Mouse (Mus musculus): ENCODE measurements at regions not wholly inside any gene's neighbourhood (a gene's known extent, or its start where the extent isn't known, plus 50 kb on each side); places are given as distances from the start of the nearest gene placed in this dataset.

DNA sequence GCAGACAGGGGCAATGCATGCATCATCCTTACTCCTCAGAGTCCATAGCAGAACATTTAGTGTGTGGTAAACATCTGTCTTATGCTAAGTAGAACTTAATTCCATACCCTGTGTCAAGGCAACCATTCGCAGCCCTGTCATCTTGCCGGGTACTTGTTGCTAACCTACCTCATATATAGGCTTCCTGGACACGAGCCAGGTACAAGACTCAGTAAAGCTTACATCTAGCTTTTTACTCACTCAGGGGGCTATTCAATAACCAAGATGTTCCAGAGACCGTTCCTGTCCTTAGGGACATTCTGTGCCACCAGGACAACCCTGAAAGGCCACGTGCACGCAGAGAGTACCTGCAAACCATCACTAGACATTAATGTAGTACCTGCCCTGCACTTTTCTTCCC is 74.8 kb upstream of the Srd5a3 start:
- ATAC-seq: no peak
- Histone ChIP-seq H3K9ac (replicated peaks; ENCODE audit: low read depth, low read length) (no peak overlapping the region), H3K36me3 (ENCODE audit: control insufficient read depth, insufficient read depth) (no peaks in the 10 kb centered on the region), H3K9me3 (ENCODE audit: control insufficient read depth, low read length) (no peaks in the 10 kb centered on the region), H3K4me1 (replicated peaks; ENCODE audit: control insufficient read depth, insufficient read depth, low read length) (no peaks in the 10 kb centered on the region), H3K4me3 (replicated peaks; ENCODE audit: low read length) (no peak overlapping the region), H3K4me2 (ENCODE audit: low read length) (no peak overlapping the region), H3K27me3 (replicated peaks; ENCODE audit: control insufficient read depth, insufficient read depth, low read length) (no peaks in the 10 kb centered on the region), H3K27ac (ENCODE audit: low read length) (no peak overlapping the region)
- WGBS: 63% methylated on average over 6 of the region's 6 CpGs

DNA sequence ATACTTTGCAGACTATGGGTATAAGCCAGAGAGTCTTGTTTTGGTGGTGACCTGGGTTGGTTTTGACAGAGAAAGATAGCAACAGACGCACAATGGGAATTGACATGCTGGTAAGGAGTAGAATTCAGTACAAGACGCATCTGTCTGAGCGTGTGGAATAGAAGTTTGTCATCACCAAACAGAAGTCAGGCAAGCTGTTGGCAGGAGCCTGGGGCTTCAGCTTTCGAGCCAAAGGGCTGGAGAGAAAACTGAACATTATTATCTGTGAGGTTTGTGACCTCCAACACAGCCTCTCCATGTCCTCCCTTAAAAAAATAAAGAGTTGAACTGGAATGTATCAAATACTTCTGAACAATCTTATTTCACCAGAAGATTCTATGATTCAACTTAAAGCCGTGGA is 75.4 kb upstream of the Srd5a3 start:
- H3K4me1 ChIP-seq (replicated peaks; ENCODE audit: control insufficient read depth, insufficient read depth, low read length): no peaks in the 10 kb centered on the region
- ATAC-seq: no peak
- no peak overlapping the region for H3K4me2 ChIP-seq (ENCODE audit: low read length)
- no peaks in the 10 kb centered on the region for H3K36me3 ChIP-seq (ENCODE audit: control insufficient read depth, insufficient read depth)
- no peak overlapping the region for H3K9ac ChIP-seq (replicated peaks; ENCODE audit: low read depth, low read length)
- 80% methylated on average over 5 of the region's 5 CpGs for WGBS
- no peak overlapping the region for H3K27ac ChIP-seq (ENCODE audit: low read length)
- H3K4me3 ChIP-seq (replicated peaks; ENCODE audit: low read length): no peak overlapping the region
- H3K27me3 ChIP-seq (replicated peaks; ENCODE audit: control insufficient read depth, insufficient read depth, low read length): no peaks in the 10 kb centered on the region
- H3K9me3 ChIP-seq (ENCODE audit: control insufficient read depth, low read length): no peaks in the 10 kb centered on the region

DNA sequence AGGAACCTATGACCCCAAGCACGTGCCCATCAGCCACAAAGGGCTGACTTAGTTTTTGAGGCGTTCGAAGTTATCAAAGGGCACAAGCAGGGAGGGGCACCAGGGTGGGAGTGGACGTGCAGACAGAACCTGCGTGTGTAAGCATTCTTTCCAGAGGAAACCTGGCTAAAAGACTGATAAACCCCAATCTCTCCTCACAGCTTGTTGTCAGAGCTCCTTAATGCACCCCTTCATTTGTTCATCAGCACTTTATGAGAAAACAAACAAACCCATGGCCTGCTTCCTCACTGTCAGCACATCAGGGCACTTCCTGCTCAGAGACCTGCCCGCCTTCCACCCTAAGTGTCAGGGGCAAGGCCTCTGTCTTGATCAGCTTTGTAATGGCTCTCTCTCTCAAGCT is 76.6 kb upstream of the Srd5a3 start:
- WGBS: 65% methylated on average over 6 of the region's 6 CpGs
- H3K4me3 ChIP-seq (replicated peaks; ENCODE audit: low read length): no peak overlapping the region
- no peak overlapping the region for H3K4me2 ChIP-seq (ENCODE audit: low read length)
- no peaks in the 10 kb centered on the region for H3K9me3 ChIP-seq (ENCODE audit: control insufficient read depth, low read length)
- H3K27ac ChIP-seq (ENCODE audit: low read length): no peak overlapping the region
- no peaks in the 10 kb centered on the region for H3K36me3 ChIP-seq (ENCODE audit: control insufficient read depth, insufficient read depth)
- no peak overlapping the region for H3K9ac ChIP-seq (replicated peaks; ENCODE audit: low read depth, low read length)
- ATAC-seq: no peak
- no peaks in the 10 kb centered on the region for H3K4me1 ChIP-seq (replicated peaks; ENCODE audit: control insufficient read depth, insufficient read depth, low read length)
- no peaks in the 10 kb centered on the region for H3K27me3 ChIP-seq (replicated peaks; ENCODE audit: control insufficient read depth, insufficient read depth, low read length)

GRCm38 (mm10) chr5:76058011-76058410 is 79.8 kb upstream of the Kdr start:
- Histone ChIP-seq H3K36me3 (ENCODE audit: control insufficient read depth, insufficient read depth) (no peaks in the 10 kb centered on the region), H3K4me2 (ENCODE audit: low read length) (no peak overlapping the region), H3K27ac (ENCODE audit: low read length) (no peak overlapping the region), H3K4me3 (replicated peaks; ENCODE audit: low read length) (no peak overlapping the region), H3K4me1 (replicated peaks; ENCODE audit: control insufficient read depth, insufficient read depth, low read length) (no peaks in the 10 kb centered on the region), H3K9ac (replicated peaks; ENCODE audit: low read depth, low read length) (no peak overlapping the region), H3K9me3 (ENCODE audit: control insufficient read depth, low read length) (no peaks in the 10 kb centered on the region), H3K27me3 (replicated peaks; ENCODE audit: control insufficient read depth, insufficient read depth, low read length) (no peaks in the 10 kb centered on the region)
- ATAC-seq: no peak
- WGBS: 76% methylated on average over 7 of the region's 7 CpGs

- no peak for ATAC-seq
- no peaks in the 10 kb centered on the region for H3K4me1 ChIP-seq (replicated peaks; ENCODE audit: control insufficient read depth, insufficient read depth, low read length)
- H3K36me3 ChIP-seq (ENCODE audit: control insufficient read depth, insufficient read depth): no peaks in the 10 kb centered on the region
- no peaks in the 10 kb centered on the region for H3K27me3 ChIP-seq (replicated peaks; ENCODE audit: control insufficient read depth, insufficient read depth, low read length)
- H3K4me3 ChIP-seq (replicated peaks; ENCODE audit: low read length): no peak overlapping the region
- no peak overlapping the region for H3K27ac ChIP-seq (ENCODE audit: low read length)
- no peak overlapping the region for H3K9ac ChIP-seq (replicated peaks; ENCODE audit: low read depth, low read length)
- H3K9me3 ChIP-seq (ENCODE audit: control insufficient read depth, low read length): no peaks in the 10 kb centered on the region
- H3K4me2 ChIP-seq (ENCODE audit: low read length): no peak overlapping the region
- 53% methylated on average over 2 of the region's 2 CpGs for WGBS
Observed at GRCm38 (mm10) chr5:76055849-76056248, 77.6 kb upstream of the Kdr start.

- Histone ChIP-seq H3K4me1 (replicated peaks; ENCODE audit: control insufficient read depth, insufficient read depth, low read length) (no peaks in the 10 kb centered on the region), H3K36me3 (ENCODE audit: control insufficient read depth, insufficient read depth) (no peaks in the 10 kb centered on the region), H3K9me3 (ENCODE audit: control insufficient read depth, low read length) (no peaks in the 10 kb centered on the region), H3K4me2 (ENCODE audit: low read length) (no peak overlapping the region), H3K27ac (ENCODE audit: low read length) (no peak overlapping the region), H3K27me3 (replicated peaks; ENCODE audit: control insufficient read depth, insufficient read depth, low read length) (no peaks in the 10 kb centered on the region), H3K4me3 (replicated peaks; ENCODE audit: low read length) (no peak overlapping the region), H3K9ac (replicated peaks; ENCODE audit: low read depth, low read length) (no peak overlapping the region)
- WGBS: 91% methylated on average over 1 of the region's 1 CpGs
- ATAC-seq: no peak
Observed at GRCm38 (mm10) chr5:76052782-76053181, 74.5 kb upstream of the Kdr start.

DNA sequence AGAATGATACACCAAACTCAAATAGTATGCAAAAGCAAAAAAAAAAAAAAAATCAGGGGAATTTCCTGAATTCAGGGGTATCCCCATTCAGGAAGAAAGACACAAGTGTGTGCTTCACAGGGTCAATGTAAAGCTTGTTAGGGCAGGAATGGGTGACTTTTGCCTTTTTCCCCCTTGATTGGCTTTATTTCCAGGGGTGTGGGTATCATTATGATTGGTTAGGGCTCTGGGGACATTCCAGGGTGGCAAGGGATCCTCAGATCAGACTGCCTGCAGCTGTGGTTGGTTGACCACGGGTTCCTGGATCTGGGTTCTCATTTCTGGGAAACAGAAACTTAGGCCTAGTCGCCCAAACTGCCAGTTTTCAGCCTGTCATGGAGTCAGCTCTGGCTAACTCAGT is 73.4 kb upstream of the Kdr start:
- H3K9ac ChIP-seq (replicated peaks; ENCODE audit: low read depth, low read length): no peak overlapping the region
- WGBS: 80% methylated on average over 2 of the region's 2 CpGs
- no peak overlapping the region for H3K4me2 ChIP-seq (ENCODE audit: low read length)
- no peaks in the 10 kb centered on the region for H3K4me1 ChIP-seq (replicated peaks; ENCODE audit: control insufficient read depth, insufficient read depth, low read length)
- H3K27ac ChIP-seq (ENCODE audit: low read length): no peak overlapping the region
- no peaks in the 10 kb centered on the region for H3K27me3 ChIP-seq (replicated peaks; ENCODE audit: control insufficient read depth, insufficient read depth, low read length)
- ATAC-seq: no peak
- no peaks in the 10 kb centered on the region for H3K9me3 ChIP-seq (ENCODE audit: control insufficient read depth, low read length)
- H3K36me3 ChIP-seq (ENCODE audit: control insufficient read depth, insufficient read depth): no peaks in the 10 kb centered on the region
- no peak overlapping the region for H3K4me3 ChIP-seq (replicated peaks; ENCODE audit: low read length)

- no peaks in the 10 kb centered on the region for H3K27me3 ChIP-seq (replicated peaks; ENCODE audit: control insufficient read depth, insufficient read depth, low read length)
- no peak overlapping the region for H3K4me3 ChIP-seq (replicated peaks; ENCODE audit: low read length)
- no peak overlapping the region for H3K27ac ChIP-seq (ENCODE audit: low read length)
- H3K9ac ChIP-seq (replicated peaks; ENCODE audit: low read depth, low read length): no peak overlapping the region
- H3K36me3 ChIP-seq (ENCODE audit: control insufficient read depth, insufficient read depth): no peaks in the 10 kb centered on the region
- no peak overlapping the region for H3K4me2 ChIP-seq (ENCODE audit: low read length)
- H3K9me3 ChIP-seq (ENCODE audit: control insufficient read depth, low read length): no peaks in the 10 kb centered on the region
- WGBS: 85% methylated on average over 9 of the region's 9 CpGs
- no peaks in the 10 kb centered on the region for H3K4me1 ChIP-seq (replicated peaks; ENCODE audit: control insufficient read depth, insufficient read depth, low read length)
- ATAC-seq: no peak
Observed at GRCm38 (mm10) chr5:76048103-76048874, 70.0 kb upstream of the Kdr start.

DNA sequence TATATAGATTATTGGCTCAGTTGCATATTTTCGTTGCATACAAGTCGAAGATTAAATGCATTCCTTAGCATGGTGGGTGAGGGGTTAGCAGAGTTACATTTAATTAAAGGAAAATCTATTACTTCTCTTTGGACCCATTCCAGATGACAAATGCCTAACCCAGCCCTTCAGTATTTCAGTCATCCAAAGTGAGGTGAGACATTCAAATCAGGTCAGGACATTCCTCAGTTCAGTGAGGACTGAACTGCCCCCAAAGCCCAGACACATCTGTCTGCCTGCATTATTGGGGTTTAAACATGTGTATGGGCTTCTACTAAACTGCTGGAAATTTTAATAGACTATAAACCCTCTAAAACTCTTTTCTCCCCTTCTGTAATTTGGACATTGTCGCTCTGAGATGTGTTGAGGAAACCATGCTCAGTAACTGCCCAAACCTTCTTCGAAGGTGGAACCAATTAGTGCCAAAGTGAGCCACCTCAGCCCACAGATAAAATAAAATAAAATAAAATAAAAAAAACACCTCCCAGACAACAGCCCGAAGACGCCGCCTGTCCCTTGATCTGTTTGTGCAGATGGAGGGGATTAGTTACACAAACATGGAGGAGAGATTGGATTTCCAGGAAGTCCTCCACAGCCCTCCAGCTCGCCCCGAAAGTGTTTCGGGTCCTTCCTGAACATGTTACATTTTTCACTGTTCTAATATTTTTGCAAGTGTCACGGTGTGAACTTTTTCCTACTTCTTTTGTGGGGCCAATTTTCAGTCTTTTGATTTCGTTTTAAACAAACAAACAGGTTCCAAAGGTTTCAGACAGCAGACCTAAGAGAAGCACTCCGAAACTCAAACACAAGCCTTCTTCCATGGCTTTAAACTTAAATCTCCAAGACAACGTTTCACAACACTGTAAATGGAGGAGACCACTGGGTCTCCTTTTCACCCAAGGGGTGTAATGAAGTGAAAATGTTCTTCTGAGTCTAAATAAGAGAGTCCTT is 65.6 kb upstream of the Kdr start:
- H3K4me2 ChIP-seq (ENCODE audit: low read length): no peak overlapping the region
- H3K27me3 ChIP-seq (replicated peaks; ENCODE audit: control insufficient read depth, insufficient read depth, low read length): no peaks in the 10 kb centered on the region
- H3K27ac ChIP-seq (ENCODE audit: low read length): no peak overlapping the region
- no peak overlapping the region for H3K9ac ChIP-seq (replicated peaks; ENCODE audit: low read depth, low read length)
- no peaks in the 10 kb centered on the region; the same call in 1 of the 2 replicates for H3K9me3 ChIP-seq (ENCODE audit: control insufficient read depth, low read length)
- no peaks in the 10 kb centered on the region for H3K4me1 ChIP-seq (replicated peaks; ENCODE audit: control insufficient read depth, insufficient read depth, low read length)
- ATAC-seq: no peak
- no peaks in the 10 kb centered on the region for H3K36me3 ChIP-seq (ENCODE audit: control insufficient read depth, insufficient read depth)
- H3K4me3 ChIP-seq (replicated peaks; ENCODE audit: low read length): no peak overlapping the region
- WGBS: 87% methylated on average over 14 of the region's 14 CpGs
